Mouse (Mus musculus) frontal cortex, postnatal 10 days (tissue): ENCODE data around the gene Azin2.
A peak's percentile ranks its signal among the peaks of the same experiment; 100 is the strongest.

Source experiments
- DNase-seq, 2 experiments: peaks; one replicate each; pipeline ENCODE4 v3.0.0; 2022; ENCODE audit warnings: low spot score in 2 of 2, mixed read lengths in 1 of 2

Gene Azin2

DNA sequence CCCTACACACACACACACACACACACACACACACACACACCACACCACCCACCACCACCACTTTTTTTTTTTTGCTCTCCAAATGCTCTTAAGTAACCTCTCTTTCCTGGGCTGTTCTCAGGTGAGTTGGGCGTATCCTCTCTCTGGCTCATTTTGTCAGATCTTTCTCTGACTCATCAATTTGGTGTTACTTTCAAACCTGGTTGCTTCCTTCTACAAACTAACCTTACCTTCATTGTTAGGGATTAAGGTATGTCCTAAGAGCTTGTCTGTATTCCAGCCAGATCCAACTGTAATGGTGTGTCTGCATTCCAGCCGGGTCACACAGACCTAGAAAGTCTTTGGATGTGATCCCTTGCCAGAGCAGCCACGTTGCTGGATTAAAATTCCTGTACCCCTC lies 15.0 kb upstream of the Azin2 start:
- DNase-seq = no peak

DNA sequence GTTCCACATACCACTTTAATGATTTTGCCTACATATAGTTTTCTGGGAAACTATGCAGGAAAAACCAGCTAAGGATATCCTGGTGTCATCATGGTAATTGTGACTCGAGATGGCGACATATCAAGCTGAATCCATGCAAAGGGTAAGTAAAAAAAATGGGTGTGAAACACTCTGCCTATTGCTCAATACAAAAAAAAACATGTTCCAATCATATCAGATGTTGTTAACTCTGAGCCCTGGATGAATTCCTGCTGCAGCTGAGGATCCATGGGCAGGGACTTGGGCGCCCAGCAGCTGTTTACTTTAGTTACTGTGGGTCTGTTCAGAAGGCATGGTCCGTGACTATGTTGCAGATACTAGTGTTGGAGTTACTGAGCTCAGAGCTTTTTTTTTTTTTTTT lies 14.3 kb upstream of the Azin2 start:
- DNase-seq = no peak

GRCm38 (mm10) chr4:128974677-128975076 lies 12.4 kb upstream of the Azin2 start:
- DNase-seq = no peak

- peak in 1 of 2 experiments; percentile 60 for DNase-seq
Observed at GRCm38 (mm10) chr4:128971065-128971694, 8.9 kb upstream of the Azin2 start.

DNA sequence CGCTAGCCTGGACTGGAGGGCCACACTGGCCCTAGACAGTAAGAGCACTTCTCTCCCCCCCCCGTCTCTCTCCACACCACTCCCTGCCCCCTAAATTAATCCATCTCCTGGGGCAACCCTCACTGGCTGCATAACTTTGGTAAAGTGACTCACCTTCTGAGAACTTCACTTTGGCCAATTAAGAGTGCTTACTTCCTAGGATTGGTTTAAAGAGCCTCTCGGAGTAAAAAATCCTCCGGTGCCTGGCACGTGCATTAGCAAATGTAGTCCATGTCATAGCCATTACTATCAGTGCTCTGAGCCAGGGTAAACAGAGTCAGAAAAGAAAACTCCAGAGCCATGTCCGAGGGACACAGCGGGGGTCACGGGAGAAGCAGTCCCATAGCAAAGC lies 8.2 kb upstream of the Azin2 start:
- no peak for DNase-seq

DNA sequence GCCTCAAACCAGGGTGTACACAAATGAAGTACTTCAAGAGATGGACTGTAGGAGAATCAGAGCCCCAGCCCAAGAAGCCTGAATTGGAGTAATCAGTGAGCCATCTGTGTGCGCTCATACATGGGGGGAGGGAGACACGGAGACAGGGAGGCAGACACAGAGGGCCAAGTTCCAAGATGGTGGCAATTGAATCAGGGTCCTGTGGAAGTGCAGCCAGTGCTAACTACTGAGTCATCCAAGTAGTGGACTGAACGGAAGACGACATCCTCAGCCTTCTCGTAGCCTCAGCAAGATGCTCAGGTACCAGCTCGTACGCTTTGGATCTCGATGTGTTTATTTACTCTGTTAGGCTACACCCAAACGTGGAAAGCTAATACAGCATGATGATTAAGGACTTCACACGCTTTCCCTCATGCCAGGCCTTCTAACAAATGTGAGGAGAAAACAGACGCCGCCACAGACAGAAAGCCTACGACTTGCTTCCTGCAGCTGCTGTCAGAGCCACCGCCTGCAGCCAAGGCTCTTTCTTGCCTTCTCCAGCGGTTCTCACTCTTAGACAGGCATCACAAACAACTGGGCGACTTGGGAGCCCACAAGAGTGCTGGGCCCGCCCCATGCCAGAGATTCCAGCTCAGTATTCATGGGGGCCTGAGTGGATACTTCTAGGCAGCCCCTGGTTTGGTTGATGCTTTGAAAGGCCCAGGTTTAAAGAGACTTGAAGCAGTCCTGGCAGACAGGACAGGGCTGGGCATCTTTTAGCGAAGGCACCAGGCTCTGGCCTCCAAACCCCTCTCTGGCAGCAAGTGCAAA lies 7.6 kb upstream of the Azin2 start:
- no peak for DNase-seq

DNA sequence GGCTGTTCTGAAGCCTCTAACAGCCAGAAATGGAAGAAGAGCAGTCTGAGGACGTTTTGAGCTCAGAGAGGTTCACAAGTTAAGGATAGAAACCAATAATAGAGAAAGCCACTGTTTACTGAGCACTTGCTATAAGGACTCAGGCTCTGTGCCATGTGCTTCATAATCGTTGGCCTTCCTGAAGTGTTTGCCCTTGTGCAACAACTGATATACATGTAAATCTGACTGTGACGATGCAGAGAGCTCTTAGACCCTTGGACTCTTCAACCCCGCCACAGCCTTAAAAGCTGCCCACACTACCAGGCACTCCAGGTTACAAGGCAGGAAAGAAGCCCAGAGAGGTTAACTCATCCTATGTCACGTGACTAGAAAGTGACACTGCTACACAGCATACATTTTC lies 6.8 kb upstream of the Azin2 start:
- DNase-seq = no peak

DNA sequence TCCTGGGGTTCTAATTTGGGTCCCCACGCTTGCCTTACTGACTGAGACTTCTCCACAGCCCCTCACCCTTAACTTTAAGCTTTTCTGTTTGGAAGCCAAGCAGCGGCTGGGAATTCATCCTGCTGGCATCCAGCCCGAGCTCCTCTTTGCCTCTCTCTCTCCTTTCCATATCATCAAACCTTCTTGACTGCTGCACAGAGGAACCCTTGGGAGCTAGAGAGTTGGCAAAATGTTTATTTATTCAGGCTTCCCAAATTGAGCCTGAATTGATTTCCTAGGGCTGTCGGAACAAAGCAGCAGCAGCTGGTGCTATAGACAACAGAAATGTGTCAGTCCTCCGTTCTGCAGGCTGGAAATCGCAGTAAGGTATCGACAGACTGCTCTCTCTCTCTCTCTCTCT lies 4.5 kb upstream of the Azin2 start:
- no peak for DNase-seq

GRCm38 (mm10) chr4:128962926-128963290 lies 666 bp upstream of the Azin2 start:
- no peak for DNase-seq

DNA sequence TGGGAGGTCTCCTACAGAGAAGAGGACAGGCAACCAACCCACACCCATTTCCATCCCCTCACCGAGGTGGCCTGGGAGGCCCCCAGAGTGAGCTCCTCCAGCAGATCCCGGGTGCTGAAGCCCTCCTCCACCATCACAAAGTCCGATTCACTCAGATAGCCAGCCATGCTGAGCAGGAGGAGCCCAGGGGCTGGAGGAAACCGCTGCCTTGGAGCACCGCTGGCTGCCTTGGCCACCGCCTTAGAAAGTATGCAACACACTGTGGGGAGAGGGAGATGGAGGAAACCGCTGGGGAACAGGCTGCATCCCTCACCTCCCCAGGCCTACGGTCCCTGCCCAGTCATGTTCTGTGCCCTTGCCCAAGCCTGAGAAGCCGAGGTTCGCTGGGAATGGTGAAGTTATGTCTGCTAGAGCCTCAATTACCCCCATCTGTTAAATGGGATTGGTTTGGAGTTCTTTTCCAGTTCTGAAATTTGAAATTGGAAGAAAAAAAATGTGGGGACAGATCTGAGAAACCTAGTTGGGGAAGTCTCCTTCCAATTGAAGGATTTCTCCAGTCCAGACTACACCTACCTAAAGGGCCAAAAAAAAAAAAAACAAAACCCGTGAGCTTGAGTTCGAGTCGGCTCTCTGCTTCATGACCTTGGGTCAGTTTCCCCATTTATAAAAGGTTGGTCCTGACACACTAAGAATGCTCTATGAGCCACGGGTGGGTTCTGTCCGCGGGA lies 777 bp downstream of the Azin2 start:
- no peak for DNase-seq

- DNase-seq = no peak
Observed at GRCm38 (mm10) chr4:128959676-128960075, 2.6 kb downstream of the Azin2 start.

DNA sequence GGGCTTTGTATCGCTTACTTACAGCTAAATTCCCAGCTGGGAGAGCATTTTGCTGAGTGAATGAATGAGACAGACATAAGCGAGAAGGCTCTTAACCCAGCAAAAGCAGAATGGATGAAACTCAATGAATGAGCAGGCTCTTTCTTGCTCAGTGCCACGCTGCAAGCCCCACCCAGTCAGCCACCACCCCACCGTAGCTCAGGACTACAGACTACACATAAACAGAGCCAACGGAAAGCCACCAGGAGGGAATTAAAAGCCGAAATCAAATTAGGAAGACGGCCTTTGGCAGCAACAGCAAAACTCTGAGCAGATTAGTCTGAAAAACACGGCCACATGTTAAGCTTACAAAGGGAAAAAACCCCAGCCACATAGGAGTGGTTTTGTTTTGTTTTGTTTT lies 3.4 kb downstream of the Azin2 start:
- no peak for DNase-seq

- no peak for DNase-seq
Observed at GRCm38 (mm10) chr4:128958156-128958555, 4.1 kb downstream of the Azin2 start.

DNA sequence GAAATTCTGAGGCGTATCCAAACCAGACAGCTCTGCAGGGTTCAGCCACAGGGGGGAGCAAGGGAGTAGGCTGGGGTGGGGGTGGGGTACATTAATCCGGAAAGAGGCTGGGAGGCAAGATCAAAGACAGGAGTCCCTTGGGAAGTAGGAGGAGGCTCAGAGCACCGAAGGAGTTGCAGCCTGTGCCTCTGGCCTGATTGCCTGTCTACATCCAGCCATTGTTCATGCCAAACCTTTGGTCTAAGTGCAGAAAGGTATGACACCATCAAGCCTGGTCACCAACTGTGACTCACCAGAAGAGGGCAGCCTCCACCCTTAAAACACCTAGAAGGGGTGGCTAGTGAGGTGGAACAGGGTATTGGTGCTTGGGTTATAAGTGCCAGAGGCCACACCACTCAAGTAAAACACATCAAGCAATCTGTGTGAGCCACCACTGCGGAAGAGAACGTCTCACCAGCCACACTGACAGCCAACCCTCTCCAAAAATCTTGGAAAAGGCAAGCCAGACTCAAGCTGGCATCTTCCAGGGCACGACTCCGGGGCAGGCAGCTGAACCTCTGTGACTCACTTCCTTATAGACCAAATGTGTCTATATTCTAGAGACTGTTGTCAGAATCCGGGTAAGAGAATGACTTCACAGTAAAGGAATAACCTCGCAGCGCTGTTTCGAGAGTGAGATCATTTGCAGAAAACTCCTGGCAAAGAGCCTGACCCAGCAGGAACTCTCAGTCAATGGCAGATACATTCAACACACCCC lies 4.9 kb downstream of the Azin2 start:
- DNase-seq = no peak

DNA sequence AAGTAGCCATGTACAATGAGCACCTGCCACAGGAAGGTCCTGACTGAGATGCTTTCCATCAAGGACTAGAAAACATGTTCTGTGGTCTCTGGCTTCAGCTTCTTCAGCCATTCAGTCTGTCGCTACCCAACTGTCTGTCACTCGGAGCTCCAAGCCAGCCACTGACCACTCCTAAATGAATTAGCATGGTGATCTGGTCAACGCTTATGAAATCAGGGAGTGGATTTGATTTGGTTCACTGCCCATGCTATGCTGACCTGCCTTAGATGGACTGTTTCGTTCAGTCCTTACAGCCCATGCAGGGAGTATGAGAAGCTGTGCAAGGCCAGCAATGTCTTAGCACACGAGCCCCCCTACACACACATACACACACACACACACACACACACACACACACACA lies 8.4 kb downstream of the Azin2 start:
- DNase-seq = no peak

DNA sequence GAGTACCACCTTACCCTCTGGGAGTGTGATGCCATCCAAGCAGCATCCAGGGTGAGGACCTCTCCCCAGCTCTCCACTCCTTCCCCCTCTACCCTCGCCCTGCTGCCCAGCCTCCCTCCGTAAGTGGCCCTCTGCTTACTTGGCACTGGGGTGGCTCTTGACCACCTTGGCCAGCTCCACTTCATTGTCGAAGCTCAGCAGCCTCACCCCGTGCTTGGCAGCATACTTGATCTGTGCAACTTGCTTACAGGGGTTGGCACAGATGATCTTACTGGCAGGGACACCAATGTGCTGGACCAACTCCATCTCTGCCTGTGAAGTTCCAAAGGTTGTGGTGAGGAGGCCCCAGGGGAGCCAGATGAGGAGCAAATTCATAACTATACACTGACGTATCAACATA lies 11.8 kb downstream of the Azin2 start:
- DNase-seq = no peak

- DNase-seq = no peak
Observed at GRCm38 (mm10) chr4:128949470-128950005, 12.7 kb downstream of the Azin2 start.

- no peak for DNase-seq
Observed at GRCm38 (mm10) chr4:128948137-128948674, 14.0 kb downstream of the Azin2 start.

- no peak for DNase-seq
Observed at GRCm38 (mm10) chr4:128947326-128947933, 14.8 kb downstream of the Azin2 start.

DNA sequence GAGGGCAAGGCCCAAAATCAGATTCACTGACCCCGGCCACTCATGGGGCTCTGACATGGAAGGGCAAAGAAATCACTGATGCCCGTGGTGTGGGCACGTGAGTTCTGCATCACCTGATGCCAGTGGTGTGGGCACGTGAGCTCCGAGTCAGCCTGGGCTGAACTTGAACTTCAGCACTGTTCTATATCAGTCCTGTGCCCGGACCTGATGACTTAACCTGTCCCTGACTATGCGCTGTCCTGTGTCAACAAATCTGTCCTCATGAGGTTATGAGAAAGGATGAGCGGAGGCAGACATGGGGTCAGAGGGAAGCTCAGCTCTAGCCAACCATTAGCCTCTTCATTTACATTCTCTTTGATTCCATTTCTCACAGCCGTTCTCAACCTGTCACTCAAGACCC lies 15.5 kb downstream of the Azin2 start:
- DNase-seq = no peak

- DNase-seq = no peak
Observed at GRCm38 (mm10) chr4:128942346-128942745, 19.9 kb downstream of the Azin2 start.
